Mouse (Mus musculus): ENCODE measurements at regions not wholly inside any gene's neighbourhood (a gene's known extent, or its start where the extent isn't known, plus 50 kb on each side); places are given as distances from the start of the nearest gene placed in this dataset.

DNA sequence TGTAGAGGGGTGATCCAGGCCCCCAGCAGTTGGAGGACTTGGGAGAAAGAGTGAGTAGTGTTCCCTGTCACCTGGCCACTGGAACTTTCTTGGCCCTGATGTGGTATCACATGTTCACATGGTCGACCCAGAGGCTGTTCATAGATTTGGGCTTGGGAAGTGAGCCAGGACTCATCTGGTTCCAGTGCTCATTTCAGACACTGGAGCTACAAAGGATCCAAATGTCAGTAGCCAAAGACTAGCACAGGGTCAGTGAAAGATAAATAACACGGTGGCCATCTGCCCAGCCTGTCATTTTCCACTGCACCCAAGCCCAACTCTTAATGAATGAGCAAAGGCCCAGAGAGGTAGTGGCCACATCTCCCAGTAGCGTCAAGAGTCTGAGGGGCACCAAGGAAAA, 59.1 kb upstream of the Aldh1b1 start:
- TF ChIP-seq USF1 (IDR thresholded peaks at IDR 0.05; ENCODE audit: low read depth) = no peak
- no peak for TF ChIP-seq CTCF (IDR thresholded peaks at IDR 0.05; ENCODE audit: control insufficient read depth, insufficient read depth, insufficient read length)
- no peak for TF ChIP-seq MYOD1 (IDR thresholded peaks at IDR 0.05; ENCODE audit: control insufficient read depth, insufficient read length, low read depth)
- TF ChIP-seq MAX (IDR thresholded peaks at IDR 0.05) = no peak
- no peak for TF ChIP-seq MYOG (IDR thresholded peaks at IDR 0.05; ENCODE audit: control insufficient read depth, extremely low read depth, insufficient read length)
- no peak for TF ChIP-seq CEBPB (IDR thresholded peaks at IDR 0.05; ENCODE audit: low read depth)
